In genomic region chr13:63985590-63985989, GRCm38 (mm10) we compare ENCODE assay signal across 10 mouse cellular contexts.
DNase-seq lines count a peak whose midpoint lies in the region; ATAC-seq lines count a peak whose summit lies in the region.
"Had no signal": no experiment of that assay in that cellular context is flagged by ENCODE, and none has a peak within 500 bp of the region (broad histone marks: within the 10 kb centered on the region; RNA-seq: fewer than 3 reads in every experiment).

No protein-coding gene starts in this region.

- H3K9ac ChIP-seq in neural tube, embryonic 11.5 days (ENCODE audit: low read length), result no peak overlapping the region
- H3K9ac ChIP-seq in forebrain, embryonic 15.5 days (replicated peaks), result no peak overlapping the region

- H3K4me3 ChIP-seq in neural tube, embryonic 11.5 days (ENCODE audit: low read depth, low read length), result no peak overlapping the region
- no peak overlapping the region for H3K4me3 ChIP-seq in forebrain, embryonic 15.5 days
- H3K4me3 ChIP-seq: erythroblast, embryonic 14.5 days had no signal

- H3K36me3 ChIP-seq in neural tube, embryonic 11.5 days (ENCODE audit: control insufficient read depth, insufficient read depth, low read length), result no peaks in the 10 kb centered on the region
- H3K36me3 ChIP-seq in forebrain, embryonic 15.5 days, result no peaks in the 10 kb centered on the region

- no peaks in the 10 kb centered on the region for H3K27me3 ChIP-seq in neural tube, embryonic 11.5 days (ENCODE audit: control insufficient read depth, insufficient read depth, low read length)
- peaks cover 88% of the 10 kb centered on the region for H3K27me3 ChIP-seq in forebrain, embryonic 15.5 days

- DNase-seq in neural tube, embryonic 11.5 days (ENCODE audit: low spot score), result no peak
- no peak for DNase-seq in neural tube, embryonic 10.5 days (ENCODE audit: extremely low spot score, low spot score)
- no peak for DNase-seq in right cerebral cortex, postnatal 25 days
- DNase-seq in layer of hippocampus, adult 18-20 months (ENCODE audit: low spot score in 2 of 2), result no peak
- no peak for DNase-seq in spleen, adult 18-20 months
- DNase-seq: heart, postnatal 36 days; right cerebral cortex, postnatal 14 days had no signal

- 4% methylated on average over 4 of the region's 4 CpGs for WGBS in neural tube, embryonic 11.5 days
- 3% methylated on average over 4 of the region's 4 CpGs for WGBS in forebrain, embryonic 15.5 days

- peak; percentile 68; the same call in 1 of the 2 replicates for ATAC-seq in neural tube, embryonic 11.5 days (ENCODE audit: insufficient read depth, low FRiP score, low TSS enrichment)
- peak; percentile 93 for ATAC-seq in forebrain, embryonic 15.5 days (replicated peaks)
- ATAC-seq in megakaryocyte-erythroid progenitor cell, adult 5-6 weeks (replicated peaks; ENCODE audit: low FRiP score, low TSS enrichment, poor library complexity, severe bottlenecking), result peak; percentile 92

- no peak overlapping the region for H3K4me2 ChIP-seq in neural tube, embryonic 11.5 days (ENCODE audit: low read depth)
- no peak overlapping the region for H3K4me2 ChIP-seq in forebrain, embryonic 15.5 days (replicated peaks)

- H3K9me3 ChIP-seq in neural tube, embryonic 11.5 days (ENCODE audit: control insufficient read depth, low read length), result no peaks in the 10 kb centered on the region
- H3K9me3 ChIP-seq in forebrain, embryonic 15.5 days, result no peaks in the 10 kb centered on the region

- H3K4me1 ChIP-seq in neural tube, embryonic 11.5 days (ENCODE audit: control insufficient read depth, insufficient read depth, low read length), result peaks cover 3% of the 10 kb centered on the region
- peaks cover 21% of the 10 kb centered on the region for H3K4me1 ChIP-seq in forebrain, embryonic 15.5 days

- no peak overlapping the region for H3K27ac ChIP-seq in neural tube, embryonic 11.5 days (ENCODE audit: low read depth, low read length)
- H3K27ac ChIP-seq in forebrain, embryonic 15.5 days (replicated peaks), result no peak overlapping the region
